Mouse (Mus musculus) kidney, postnatal 0 days (tissue): ENCODE measurements around the gene Wwc1. TPM values are rescaled to one million over a fixed set of nuclear protein-coding genes. Genes with fewer than 3 reads are reported as not detected.

Source experiments
- ATAC-seq: fragments of 200-750 bp; cut with Nextera tagmentation; replicated peaks from 2 replicates; pipeline ENCODE4 v1.8.0; 2017; ENCODE audit warnings: low read depth, moderate number of reproducible peaks, moderate TSS enrichment, moderate library complexity; ENCODE audit not compliant: low FRiP score
- DNase-seq: peaks from one replicate; pipeline ENCODE4 v3.0.0-alpha.2; 2016; ENCODE audit warnings: low spot score
- H3K27ac ChIP-seq: fragments of 300-500 bp; sonication (generic); 2 replicates; pipeline ENCODE4 v1.5.1; 2014; ENCODE audit warnings: mild to moderate bottlenecking
- H3K27me3 ChIP-seq: fragments of 300-500 bp; sonication (generic); 2 replicates; pipeline ENCODE4 v1.6.1; 2014; ENCODE audit warnings: low read length, mixed read lengths; ENCODE audit not compliant: insufficient read depth
- H3K36me3 ChIP-seq: fragments of 300-500 bp; sonication (generic); 2 replicates; pipeline ENCODE4 v1.6.1; 2014; ENCODE audit warnings: low read length, mixed read lengths; ENCODE audit not compliant: insufficient read depth
- H3K4me1 ChIP-seq: fragments of 300-500 bp; sonication (generic); replicated peaks from 2 replicates; pipeline ENCODE4 v1.6.1; 2014; ENCODE audit warnings: antibody characterized with exemption, low read length, mixed read lengths; ENCODE audit not compliant: insufficient read depth
- H3K4me2 ChIP-seq: fragments of 300-500 bp; sonication (generic); 2 replicates; pipeline ENCODE4 v1.6.1; 2014; ENCODE audit warnings: mild to moderate bottlenecking, low read length, moderate library complexity, mixed read lengths
- H3K4me3 ChIP-seq: fragments of 300-500 bp; sonication (generic); replicated peaks from 2 replicates; pipeline ENCODE4 v1.5.1; 2014; ENCODE audit warnings: low read depth, low read length
- H3K9ac ChIP-seq: fragments of 300-500 bp; sonication (generic); 2 replicates; pipeline ENCODE4 v1.6.1; 2014; ENCODE audit warnings: low read depth, low read length
- H3K9me3 ChIP-seq: fragments of 300-500 bp; sonication (generic); replicated peaks from 2 replicates; pipeline ENCODE4 v1.6.1; 2016; ENCODE audit warnings: low read length, inconsistent platforms, mixed read lengths
- CTCF ChIP-seq: IDR thresholded peaks from 2 replicates; pipeline ENCODE4 v1.5.1; 2016; ENCODE audit warnings: antibody characterized with exemption, low read depth, mild to moderate bottlenecking, moderate library complexity
- WGBS: fragments of 180-500 bp; shearing (Covaris S2); extraction: QIAGEN DNeasy Blood & Tissue Kit; methylation state at CpG from one replicate; pipeline ENCODE4 v1.1.7; 2014; 5-methylcytosine and 5-hydroxymethylcytosine counted together
- polyA plus RNA-seq: library from polyadenylated mRNA; unstranded; fragments of >200 nt; fragmentation: Nextera tagmentation; extraction: Ambion mirVana; gene quantifications from 2 replicates; pipeline ENCODE4 v1.2.1, GENCODE M21; 2015

The Wwc1 gene
- polyA plus RNA-seq, 1 experiment from 2014 or later, result 20.4 TPM

GRCm38 (mm10) chr11:35976482-35976881 is 3.8 kb downstream of the Wwc1 start:
- 0 out of 2 replicates have a peak overlapping the region, but pooled peaks have one; percentile 14 for H3K4me2 ChIP-seq
- no peak overlapping the region for H3K4me3 ChIP-seq
- DNase-seq (peak; percentile 57), ATAC-seq (peak; percentile 73)
- peak overlapping the region; percentile 65 for H3K27ac ChIP-seq
- no peak overlapping the region for H3K9ac ChIP-seq
- 0 out of 2 replicates have a peak, but pooled peaks have one; percentile 15 for TF ChIP-seq CTCF
- no peaks in the 10 kb centered on the region for H3K9me3 ChIP-seq
- WGBS, result 40% methylated on average over 6 of the region's 6 CpGs
- H3K36me3 ChIP-seq, result no peaks in the 10 kb centered on the region
- H3K4me1 ChIP-seq, result peaks cover 25% of the 10 kb centered on the region; the same call in 1 of the 2 replicates
- no peaks in the 10 kb centered on the region for H3K27me3 ChIP-seq

GRCm38 (mm10) chr11:35974632-35975450 is 5.5 kb downstream of the Wwc1 start:
- DNase-seq (no peak), ATAC-seq (no peak)
- Histone ChIP-seq H3K4me3 (no peak overlapping the region), H3K27ac (peak overlapping the region; percentile 37; the same call in 1 of the 2 replicates), H3K36me3 (no peaks in the 10 kb centered on the region), H3K4me2 (no peak overlapping the region), H3K9me3 (no peaks in the 10 kb centered on the region), H3K27me3 (no peaks in the 10 kb centered on the region), H3K4me1 (peaks cover 25% of the 10 kb centered on the region; the same call in 1 of the 2 replicates), H3K9ac (no peak overlapping the region)
- 65% methylated on average over 6 of the region's 6 CpGs for WGBS
- no peak for TF ChIP-seq CTCF

DNA sequence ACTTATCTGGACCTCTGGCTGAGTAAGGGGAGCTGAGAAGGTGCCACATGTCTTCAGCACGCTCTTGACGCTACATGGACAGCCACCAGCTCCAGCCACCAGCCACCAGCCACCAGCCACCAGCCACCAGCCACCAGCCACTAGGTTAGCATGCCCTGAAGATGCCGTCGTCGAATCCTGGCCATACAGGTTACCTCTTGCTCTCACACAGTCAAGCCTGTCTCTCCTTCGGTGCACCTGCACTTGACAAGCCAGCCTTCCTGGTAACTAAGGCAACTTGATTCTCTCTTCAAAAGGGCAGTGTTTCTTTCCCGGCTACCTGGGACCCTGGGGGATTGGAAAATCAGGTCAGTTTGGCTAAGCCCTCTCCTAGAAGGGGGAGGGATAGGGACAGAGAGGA is 7.2 kb downstream of the Wwc1 start:
- no peaks in the 10 kb centered on the region for H3K27me3 ChIP-seq
- TF ChIP-seq CTCF, result no peak
- no peaks in the 10 kb centered on the region for H3K36me3 ChIP-seq
- no peak for ATAC-seq
- H3K4me1 ChIP-seq, result peaks cover 25% of the 10 kb centered on the region; the same call in 1 of the 2 replicates
- 55% methylated on average over 7 of the region's 7 CpGs for WGBS
- H3K9ac ChIP-seq, result no peak overlapping the region
- DNase-seq, result no peak
- no peak overlapping the region for H3K4me3 ChIP-seq
- no peak overlapping the region for H3K4me2 ChIP-seq
- no peaks in the 10 kb centered on the region for H3K9me3 ChIP-seq
- H3K27ac ChIP-seq, result no peak overlapping the region

- Histone ChIP-seq H3K9ac (no peak overlapping the region), H3K36me3 (no peaks in the 10 kb centered on the region), H3K4me1 (peaks cover 25% of the 10 kb centered on the region; the same call in 1 of the 2 replicates), H3K4me2 (no peak overlapping the region), H3K27me3 (no peaks in the 10 kb centered on the region), H3K27ac (no peak overlapping the region), H3K9me3 (no peaks in the 10 kb centered on the region), H3K4me3 (no peak overlapping the region)
- ATAC-seq (no peak), DNase-seq (no peak)
- TF ChIP-seq CTCF, result no peak
- 20% methylated on average over 6 of the region's 6 CpGs for WGBS
These were observed 7.9 kb downstream of the Wwc1 start for GRCm38 (mm10) chr11:35972270-35972931.

DNA sequence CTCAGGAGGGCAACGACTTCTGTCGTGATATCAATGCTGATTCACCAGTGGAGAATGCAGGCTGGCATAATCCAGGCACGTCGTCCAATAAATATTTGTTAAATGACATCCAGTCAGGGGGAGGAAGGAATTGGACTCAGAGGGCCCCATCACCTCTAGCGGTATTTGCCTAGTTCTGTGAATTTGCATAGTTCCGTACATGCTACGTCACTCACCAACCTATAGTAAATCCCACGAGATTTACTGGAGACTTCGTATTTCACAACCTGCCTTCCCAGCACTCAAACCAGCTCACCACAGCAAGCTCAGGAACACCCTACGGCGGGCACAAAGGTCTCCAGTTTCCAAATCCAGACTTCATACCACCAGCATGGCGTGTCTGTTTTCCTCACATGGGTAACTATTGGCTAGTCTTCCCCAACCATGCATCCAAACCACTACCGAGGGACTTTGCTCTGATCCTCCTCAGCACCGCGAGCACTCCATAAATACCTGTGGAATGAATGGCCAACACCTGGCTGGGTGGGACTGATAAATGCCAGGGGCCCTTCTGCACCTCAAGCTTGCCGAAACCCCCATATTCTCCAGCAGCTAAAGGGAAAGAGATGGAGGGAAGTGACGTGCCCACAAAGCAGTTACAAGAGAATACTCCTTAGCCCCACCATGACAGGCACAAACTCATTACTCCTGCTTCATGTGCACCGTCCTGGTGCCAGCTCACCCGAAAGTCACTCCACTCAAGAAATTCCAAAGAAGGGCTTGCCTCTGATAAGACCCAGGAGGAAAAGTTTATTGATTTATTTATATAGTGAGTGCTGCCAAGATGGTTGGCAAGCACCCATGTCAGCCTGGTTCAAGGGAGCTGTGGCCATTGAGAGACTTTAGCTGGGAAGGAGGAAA is 9.3 kb downstream of the Wwc1 start:
- Histone ChIP-seq H3K27ac (no peak overlapping the region), H3K4me1 (peaks cover 19% of the 10 kb centered on the region; the same call in 1 of the 2 replicates), H3K27me3 (no peaks in the 10 kb centered on the region), H3K36me3 (no peaks in the 10 kb centered on the region), H3K9me3 (no peaks in the 10 kb centered on the region), H3K4me3 (no peak overlapping the region), H3K4me2 (no peak overlapping the region), H3K9ac (no peak overlapping the region)
- WGBS, result 82% methylated on average over 19 of the region's 19 CpGs
- TF ChIP-seq CTCF, result no peak
- ATAC-seq (no peak), DNase-seq (no peak)

DNA sequence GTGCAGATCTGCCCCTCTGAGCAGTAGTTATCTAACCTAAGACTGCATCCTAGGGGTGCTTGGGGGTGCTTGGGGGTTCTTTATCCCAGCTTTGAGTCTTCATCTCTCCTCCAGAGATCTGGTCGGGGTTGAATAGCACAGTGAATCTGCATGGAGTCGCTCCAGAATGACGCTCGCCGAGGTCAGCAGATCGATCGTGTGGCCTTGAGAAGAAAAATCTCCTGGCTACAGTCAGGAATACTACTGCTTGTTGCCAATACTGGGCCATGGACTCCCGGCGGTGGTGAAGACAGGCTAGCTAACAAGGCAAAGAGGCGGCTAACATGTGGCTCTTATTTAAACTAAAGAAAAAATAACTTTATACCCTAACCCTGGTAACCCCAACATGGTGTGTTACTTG is 12.0 kb downstream of the Wwc1 start:
- DNase-seq, result no peak

More for the DNA sequence above, 12.0 kb downstream of the Wwc1 start:
- ATAC-seq, result no peak
- H3K4me1 ChIP-seq, result 0 out of 2 replicates have a peak, but pooled peaks cover 8% of the 10 kb centered on the region
- no peak overlapping the region for H3K27ac ChIP-seq
- WGBS, result 91% methylated on average over 10 of the region's 10 CpGs
- no peaks in the 10 kb centered on the region for H3K27me3 ChIP-seq
- H3K36me3 ChIP-seq, result no peaks in the 10 kb centered on the region
- no peaks in the 10 kb centered on the region for H3K9me3 ChIP-seq
- H3K9ac ChIP-seq, result no peak overlapping the region
- no peak overlapping the region for H3K4me2 ChIP-seq
- TF ChIP-seq CTCF, result no peak
- H3K4me3 ChIP-seq, result no peak overlapping the region
